Mouse (Mus musculus) heart, postnatal 0 days (tissue): ENCODE data around the gene Siglec1. TPM values are rescaled to one million over a fixed set of nuclear protein-coding genes. Genes with fewer than 3 reads are reported as not detected.

Experiments used
- ATAC-seq: fragments of 200-750 bp; cut with Nextera tagmentation; 2 replicates; pipeline ENCODE4 v1.8.0; 2017; ENCODE audit warnings: low read depth, moderate number of reproducible peaks, moderate library complexity; ENCODE audit not compliant: insufficient read depth
- DNase-seq: peaks from one replicate; pipeline ENCODE4 v3.0.0-alpha.2; 2016; ENCODE audit warnings: low spot score
- H3K27ac ChIP-seq: fragments of 300-500 bp; sonication (generic); 2 replicates; pipeline ENCODE4 v1.5.1; 2014; ENCODE audit warnings: low read depth, mild to moderate bottlenecking
- H3K27me3 ChIP-seq: fragments of 300-500 bp; sonication (generic); 2 replicates; pipeline ENCODE4 v1.6.1; 2014; ENCODE audit warnings: low read length, mixed read lengths; ENCODE audit not compliant: control insufficient read depth, insufficient read depth
- H3K36me3 ChIP-seq: fragments of 300-500 bp; sonication (generic); replicated peaks from 2 replicates; pipeline ENCODE4 v1.6.1; 2014; ENCODE audit warnings: low read length, mixed read lengths; ENCODE audit not compliant: control insufficient read depth, insufficient read depth
- H3K4me1 ChIP-seq: fragments of 300-500 bp; sonication (generic); 2 replicates; pipeline ENCODE4 v1.6.1; 2014; ENCODE audit warnings: antibody characterized with exemption; ENCODE audit not compliant: control insufficient read depth, insufficient read depth
- H3K4me2 ChIP-seq: fragments of 300-500 bp; sonication (generic); 2 replicates; pipeline ENCODE4 v1.6.1; 2014; ENCODE audit warnings: low read depth, mild to moderate bottlenecking, low read length, moderate library complexity
- H3K4me3 ChIP-seq: fragments of 300-500 bp; sonication (generic); 2 replicates; pipeline ENCODE4 v1.5.1; 2014; ENCODE audit warnings: low read depth, low read length
- H3K9ac ChIP-seq: fragments of 300-500 bp; sonication (generic); replicated peaks from 2 replicates; pipeline ENCODE4 v1.6.1; 2014; ENCODE audit warnings: low read depth, low read length, mixed read lengths
- H3K9me3 ChIP-seq: fragments of 300-500 bp; sonication (generic); replicated peaks from 2 replicates; pipeline ENCODE4 v1.6.1; 2016; ENCODE audit warnings: low read length; ENCODE audit not compliant: control insufficient read depth
- CTCF ChIP-seq: IDR thresholded peaks from 2 replicates; pipeline ENCODE4 v1.5.1; 2016; ENCODE audit warnings: antibody characterized with exemption, control low read depth, low read depth
- EP300 ChIP-seq: IDR thresholded peaks from 2 replicates; pipeline ENCODE4 v1.6.1; 2016; ENCODE audit warnings: antibody characterized with exemption, low read depth
- WGBS: fragments of 180-500 bp; shearing (Covaris S2); extraction: QIAGEN DNeasy Blood & Tissue Kit; methylation state at CpG from one replicate; pipeline ENCODE4 v1.1.7; 2014; 5-methylcytosine and 5-hydroxymethylcytosine counted together
- polyA plus RNA-seq: library from polyadenylated mRNA; unstranded; fragments of >200 nt; fragmentation: Nextera tagmentation; extraction: Ambion mirVana; gene quantifications from 2 replicates; pipeline ENCODE4 v1.2.1, GENCODE M21; 2015
- total RNA-seq: library from RNA; depleted of rRNA; stranded (reverse); fragments of >200 nt; gene quantifications from 2 replicates; pipeline ENCODE4 v1.2.3, GENCODE M21; 2014; ENCODE audit warnings: low replicate concordance; rRNA removed

Siglec1 gene
- 2.2 and 3.4 TPM in 2 replicates for total RNA-seq
- 0.20 and 0.27 TPM in 2 replicates for polyA plus RNA-seq

- ATAC-seq, result no peak
- no peaks in the 10 kb centered on the region for H3K27me3 ChIP-seq
- TF ChIP-seq CTCF, result no peak
- no peak for TF ChIP-seq EP300
- 80% methylated on average over 11 of the region's 11 CpGs for WGBS
- no peak within 1 kb of the TSS for H3K27ac ChIP-seq
- H3K9me3 ChIP-seq, result no peaks in the 10 kb centered on the region
- no peaks in the 10 kb centered on the region for H3K4me1 ChIP-seq
- H3K9ac ChIP-seq, result no peak within 1 kb of the TSS
- no peak within 1 kb of the TSS for H3K4me3 ChIP-seq
- no peak for DNase-seq
- no peaks in the 10 kb centered on the region for H3K36me3 ChIP-seq
- no peak within 1 kb of the TSS for H3K4me2 ChIP-seq
Measured at GRCm38 (mm10) chr2:131086667-131087390, at the start of gene Siglec1. Siglec1 (minus strand) TSS chr2:131086765.

- Histone ChIP-seq H3K9ac (no peak overlapping the region), H3K36me3 (no peaks in the 10 kb centered on the region), H3K27ac (peak overlapping the region; percentile 81), H3K4me3 (no peak overlapping the region), H3K27me3 (no peaks in the 10 kb centered on the region), H3K4me1 (peaks cover 25% of the 10 kb centered on the region), H3K4me2 (0 out of 2 replicates have a peak overlapping the region, but pooled peaks have one; percentile 8), H3K9me3 (no peaks in the 10 kb centered on the region)
- ATAC-seq, result peak; percentile 37
- peak; percentile 11 for DNase-seq
- TF ChIP-seq EP300, result no peak
- TF ChIP-seq CTCF, result no peak
- 11% methylated on average over 11 of the region's 11 CpGs for WGBS
Measured at GRCm38 (mm10) chr2:131135521-131136139, 49.1 kb upstream of the Siglec1 start.

GRCm38 (mm10) chr2:131134826-131135400 lies 48.3 kb upstream of the Siglec1 start:
- H3K4me2 ChIP-seq, result no peak overlapping the region
- H3K27me3 ChIP-seq, result no peaks in the 10 kb centered on the region
- TF ChIP-seq CTCF, result no peak
- no peak for TF ChIP-seq EP300
- WGBS, result 63% methylated on average over 8 of the region's 8 CpGs
- H3K4me1 ChIP-seq, result peaks cover 21% of the 10 kb centered on the region
- H3K4me3 ChIP-seq, result no peak overlapping the region
- DNase-seq (peak; percentile 5), ATAC-seq (peak; percentile 24; the same call in 1 of the 2 replicates)
- H3K9me3 ChIP-seq, result no peaks in the 10 kb centered on the region
- no peak overlapping the region for H3K9ac ChIP-seq
- peak overlapping the region; percentile 81 for H3K27ac ChIP-seq
- H3K36me3 ChIP-seq, result no peaks in the 10 kb centered on the region

- TF ChIP-seq EP300 (peak; percentile 64), CTCF (no peak)
- WGBS, result 50% methylated on average over 1 of the region's 1 CpGs
- Histone ChIP-seq H3K27ac (peak overlapping the region; percentile 81), H3K9me3 (no peaks in the 10 kb centered on the region), H3K27me3 (no peaks in the 10 kb centered on the region), H3K4me2 (no peak overlapping the region), H3K4me3 (no peak overlapping the region), H3K36me3 (no peaks in the 10 kb centered on the region), H3K9ac (no peak overlapping the region), H3K4me1 (peaks cover 18% of the 10 kb centered on the region)
- ATAC-seq (peak; percentile 78), DNase-seq (peak; percentile 57)
Measured at GRCm38 (mm10) chr2:131134381-131134780, 47.8 kb upstream of the Siglec1 start.

- WGBS, result 82% methylated on average over 9 of the region's 9 CpGs
- Histone ChIP-seq H3K4me2 (no peak within 1 kb of the TSS), H3K27me3 (0 out of 2 replicates have a peak, but pooled peaks cover 4% of the 10 kb centered on the region), H3K4me1 (peaks cover 18% of the 10 kb centered on the region), H3K27ac (peak within 1 kb of the TSS; percentile 74), H3K9me3 (no peaks in the 10 kb centered on the region), H3K9ac (no peak within 1 kb of the TSS), H3K36me3 (no peaks in the 10 kb centered on the region), H3K4me3 (no peak within 1 kb of the TSS)
- no peak for ATAC-seq
- TF ChIP-seq EP300 (no peak), CTCF (no peak)
- DNase-seq, result no peak
Measured at GRCm38 (mm10) chr2:131132930-131133547, 46.5 kb upstream of the Siglec1 start, which contains the start of gene Gm11037. Gm11037 (plus strand) TSS chr2:131133497.
